Comparison of ENCODE assay signal across 19 mouse cellular contexts in the genomic region with DNA sequence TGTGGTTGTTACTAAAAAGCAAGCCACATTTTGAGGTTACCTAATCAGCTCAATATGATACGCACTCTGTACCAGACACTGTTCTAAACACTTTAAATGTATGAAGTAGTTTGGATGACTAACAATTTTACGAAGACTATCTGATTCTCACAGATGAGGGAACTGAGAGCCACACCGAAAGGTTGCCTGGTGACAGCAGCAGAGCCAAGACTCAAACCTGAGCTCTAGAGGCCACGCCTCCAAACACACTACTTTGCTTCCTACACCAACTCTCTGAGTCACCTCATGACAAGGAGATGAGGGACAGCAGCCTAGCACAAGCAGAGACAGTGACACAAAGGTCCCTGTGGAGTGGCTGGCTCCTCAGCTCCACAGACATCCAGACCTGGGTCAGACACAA. TPM values are rescaled to one million over a fixed set of nuclear protein-coding genes. Genes with fewer than 3 reads are reported as not detected.
"Had no signal": no experiment of that assay in that cellular context is flagged by ENCODE, and none has a peak within 500 bp of the region (broad histone marks: within the 10 kb centered on the region; RNA-seq: fewer than 3 reads in every experiment).

No protein-coding gene starts in this region.

- H3K4me2 ChIP-seq: limb, embryonic 13.5 days; neural tube, embryonic 15.5 days had no signal

- H3K27ac ChIP-seq: kidney, postnatal 0 days; limb, embryonic 13.5 days; liver, embryonic 14.5 days; midbrain, embryonic 10.5 days; neural tube, embryonic 15.5 days had no signal

- H3K36me3 ChIP-seq: limb, embryonic 13.5 days; midbrain, embryonic 10.5 days; neural tube, embryonic 15.5 days had no signal

- H3K9ac ChIP-seq: limb, embryonic 13.5 days; liver, embryonic 14.5 days; neural tube, embryonic 15.5 days had no signal

- DNase-seq: kidney, adult 9 months; kidney, postnatal 36 days; layer of hippocampus, adult 9-11 months; layer of hippocampus, postnatal 36 days; left cerebral cortex, postnatal 4 days; lung, adult 18-20 months; midbrain, embryonic 14.5 days; right cerebral cortex, adult 18-20 months; spleen, adult 18-20 months; thymus, adult 2 months; thymus, postnatal 25 days had no signal

- H3K9me3 ChIP-seq: limb, embryonic 13.5 days; midbrain, embryonic 10.5 days; neural tube, embryonic 15.5 days had no signal

- H3K27me3 ChIP-seq: neural tube, embryonic 15.5 days had no signal

- H3K4me3 ChIP-seq: limb, embryonic 13.5 days; midbrain, embryonic 10.5 days; myocyte; neural tube, embryonic 15.5 days had no signal

RNA-seq across cellular contexts. Expression of gene Fam196b, which starts 57.6 kb away (rescaled TPM):
- total RNA-seq: liver, adult 2 months had no signal
- polyA plus RNA-seq: liver, adult 2 months; lung, embryonic 16.5 days; myocyte had no signal
